Mouse (Mus musculus): ENCODE data around the gene Bspry. TPM values are rescaled to one million over a fixed set of nuclear protein-coding genes. Genes with fewer than 3 reads are reported as not detected.

Bspry gene
- polyA plus RNA-seq, 1 experiment from 2014 or later = 0.65 TPM

DNA sequence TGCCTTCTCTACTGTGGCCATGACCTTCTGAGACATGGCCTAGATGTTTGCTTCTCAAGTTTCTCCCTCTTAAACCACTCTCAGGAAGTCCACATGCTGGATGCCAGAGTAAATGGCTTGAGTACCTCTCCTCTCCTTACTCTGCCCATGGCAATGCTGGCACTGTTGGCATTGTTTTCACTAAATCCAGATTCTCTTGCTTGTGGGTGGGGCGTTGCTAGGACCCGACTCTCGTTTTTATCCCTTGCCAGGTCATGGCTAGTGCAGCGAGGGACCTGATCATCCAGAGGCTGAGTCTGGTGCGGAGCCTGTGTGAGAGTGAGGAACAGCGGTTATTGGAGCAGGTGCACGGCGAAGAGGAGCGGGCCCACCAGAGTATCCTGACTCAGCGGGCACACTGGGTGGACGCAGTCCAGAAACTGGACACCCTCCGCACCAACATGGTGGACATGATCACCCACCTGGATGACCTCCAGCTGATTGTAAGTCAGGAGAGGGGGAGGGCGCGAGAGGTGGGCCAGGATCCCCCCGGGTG lies 6.4 kb downstream of the Bspry start:
- WGBS = 95% methylated on average over 15 of the region's 15 CpGs
- no peak for ATAC-seq (ENCODE audit: low FRiP score, low read depth)

DNA sequence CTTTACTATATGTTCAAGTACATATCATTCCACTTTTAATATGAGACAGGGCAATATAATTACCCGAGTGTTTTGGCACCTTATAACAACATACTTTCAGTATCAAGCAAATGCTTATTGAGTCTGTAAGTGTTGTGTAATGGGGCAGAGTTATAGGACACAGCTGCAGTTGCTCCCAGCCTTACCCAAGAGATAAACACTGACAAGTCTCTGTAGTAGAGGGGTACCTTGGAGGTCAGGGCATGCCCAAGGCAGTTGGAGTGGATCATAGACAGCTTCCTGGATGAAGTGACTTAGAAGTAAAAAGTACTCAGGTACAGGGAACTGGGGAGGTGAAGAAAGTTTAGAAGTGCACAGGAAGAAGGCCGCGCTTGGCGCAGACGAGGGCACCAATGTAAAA lies 7.3 kb downstream of the Bspry start:
- H3K9me3 ChIP-seq = no peaks in the 10 kb centered on the region
- WGBS = 94% methylated on average over 5 of the region's 5 CpGs
- no peak overlapping the region for H3K4me2 ChIP-seq (replicated peaks)
- no peak overlapping the region for H3K4me3 ChIP-seq
- H3K27me3 ChIP-seq (replicated peaks) = no peaks in the 10 kb centered on the region
- H3K9ac ChIP-seq = no peak overlapping the region
- no peaks in the 10 kb centered on the region for H3K36me3 ChIP-seq
- no peak overlapping the region for H3K27ac ChIP-seq
- no peak for ATAC-seq (ENCODE audit: low FRiP score, low read depth)
- H3K4me1 ChIP-seq = no peaks in the 10 kb centered on the region

More for the DNA sequence above, 6.4 kb downstream of the Bspry start:
- H3K4me3 ChIP-seq = no peak overlapping the region
- H3K27ac ChIP-seq = no peak overlapping the region
- H3K9ac ChIP-seq = no peak overlapping the region
- H3K27me3 ChIP-seq (replicated peaks) = 0 out of 2 replicates have a peak, but pooled peaks cover under 1% of the 10 kb centered on the region
- no peaks in the 10 kb centered on the region for H3K4me1 ChIP-seq
- H3K4me2 ChIP-seq (replicated peaks) = no peak overlapping the region
- H3K9me3 ChIP-seq = no peaks in the 10 kb centered on the region
- no peaks in the 10 kb centered on the region for H3K36me3 ChIP-seq

DNA sequence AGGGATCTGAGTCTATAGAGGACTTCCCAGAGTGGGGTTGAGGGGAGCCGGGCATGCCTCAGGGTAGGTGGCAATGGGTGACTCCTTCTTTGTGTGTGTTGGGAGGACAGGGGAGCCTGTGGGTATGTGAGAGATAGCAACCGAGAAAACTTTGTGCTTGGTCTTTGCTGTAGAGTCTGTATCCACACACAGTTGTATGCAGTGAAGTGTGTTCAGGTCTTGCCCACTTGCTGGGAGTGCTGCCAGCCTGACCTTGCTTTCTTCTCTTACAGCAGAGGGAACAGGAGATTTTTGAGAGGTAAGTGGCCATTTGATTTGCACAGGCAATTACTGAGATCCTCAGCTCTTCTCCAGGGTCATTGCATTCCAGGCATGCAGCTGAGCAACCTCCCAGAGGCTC lies 8.1 kb downstream of the Bspry start:
- Histone ChIP-seq H3K27me3 (replicated peaks) (no peaks in the 10 kb centered on the region), H3K4me2 (replicated peaks) (no peak overlapping the region), H3K27ac (no peak overlapping the region), H3K9me3 (no peaks in the 10 kb centered on the region), H3K4me1 (no peaks in the 10 kb centered on the region), H3K36me3 (no peaks in the 10 kb centered on the region), H3K9ac (no peak overlapping the region), H3K4me3 (no peak overlapping the region)
- ATAC-seq (ENCODE audit: low FRiP score, low read depth) = no peak
- 73% methylated on average over 2 of the region's 2 CpGs for WGBS

DNA sequence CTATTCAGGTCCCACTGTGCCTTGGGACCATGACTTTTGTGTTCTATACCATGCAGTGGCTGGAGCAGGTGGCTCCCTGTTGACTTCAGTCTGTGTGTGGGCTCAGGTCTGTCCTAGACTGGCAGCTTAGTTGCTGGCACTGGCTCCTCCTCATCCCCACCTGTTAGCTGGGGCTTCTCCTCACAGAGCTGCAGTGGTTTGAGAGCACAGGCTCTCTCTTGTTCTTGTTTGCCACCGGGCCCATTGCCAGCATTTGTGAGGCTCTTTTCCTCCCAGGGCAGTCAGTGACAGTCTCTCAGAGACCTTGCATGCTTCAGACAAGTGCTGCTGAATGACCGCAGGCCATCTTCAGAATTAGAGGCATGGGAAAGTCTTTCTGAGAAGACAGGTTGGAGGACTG lies 12.8 kb downstream of the Bspry start:
- ATAC-seq (ENCODE audit: low FRiP score, low read depth) = no peak
- H3K4me1 ChIP-seq = no peaks in the 10 kb centered on the region

DNA sequence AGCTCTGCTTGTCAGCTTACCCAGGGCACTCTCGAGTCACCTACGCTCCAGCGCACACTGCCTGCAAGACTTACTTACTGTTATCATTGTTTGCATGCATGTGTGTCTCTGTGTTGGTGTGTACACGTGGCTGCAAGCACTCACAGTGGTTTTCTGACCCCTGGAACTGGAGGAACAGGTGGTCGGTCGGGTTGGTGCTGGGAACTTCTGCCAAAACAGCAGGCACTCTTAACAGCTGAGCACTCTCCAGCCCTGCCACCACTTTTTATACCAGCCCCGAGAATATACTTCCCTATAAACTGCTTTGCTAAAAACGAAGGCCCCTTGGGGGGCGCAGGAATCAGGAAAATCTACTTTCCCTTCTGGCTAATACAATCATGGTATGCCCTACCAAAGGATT lies 14.4 kb downstream of the Bspry start:
- Histone ChIP-seq H3K9me3 (no peaks in the 10 kb centered on the region), H3K4me1 (no peaks in the 10 kb centered on the region), H3K4me2 (replicated peaks) (no peak overlapping the region), H3K4me3 (no peak overlapping the region), H3K9ac (no peak overlapping the region), H3K27ac (no peak overlapping the region), H3K36me3 (peaks cover 14% of the 10 kb centered on the region), H3K27me3 (replicated peaks) (no peaks in the 10 kb centered on the region)
- WGBS = 82% methylated on average over 9 of the region's 9 CpGs
- ATAC-seq (ENCODE audit: low FRiP score, low read depth) = no peak

More for the DNA sequence above, 12.8 kb downstream of the Bspry start:
- Histone ChIP-seq H3K9ac (no peak overlapping the region), H3K27ac (no peak overlapping the region), H3K9me3 (no peaks in the 10 kb centered on the region), H3K4me3 (no peak overlapping the region), H3K27me3 (replicated peaks) (no peaks in the 10 kb centered on the region), H3K4me2 (replicated peaks) (no peak overlapping the region), H3K36me3 (0 out of 2 replicates have a peak, but pooled peaks cover 6% of the 10 kb centered on the region)
- 79% methylated on average over 2 of the region's 2 CpGs for WGBS

DNA sequence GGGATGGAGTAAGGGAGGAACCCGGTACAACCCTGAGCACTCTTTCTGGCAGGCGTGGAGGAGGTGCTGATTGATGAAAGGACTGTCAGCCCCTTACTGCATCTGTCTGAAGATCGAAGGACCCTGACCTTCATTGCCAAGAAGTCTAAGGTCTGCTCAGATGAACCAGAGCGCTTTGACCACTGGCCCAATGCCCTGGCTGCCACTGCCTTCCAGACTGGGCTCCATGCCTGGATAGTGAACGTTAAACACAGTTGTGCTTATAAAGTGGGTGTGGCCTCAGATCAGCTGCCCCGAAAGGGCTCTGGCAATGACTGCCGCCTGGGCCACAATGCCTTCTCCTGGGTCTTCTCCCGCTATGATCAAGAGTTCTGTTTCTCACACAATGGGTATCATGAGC lies 16.1 kb downstream of the Bspry start:
- ATAC-seq (ENCODE audit: low FRiP score, low read depth) = no peak
- H3K4me1 ChIP-seq = no peaks in the 10 kb centered on the region
- no peak overlapping the region for H3K4me3 ChIP-seq
- 81% methylated on average over 8 of the region's 8 CpGs for WGBS
- H3K9me3 ChIP-seq = no peaks in the 10 kb centered on the region
- H3K9ac ChIP-seq = no peak overlapping the region
- H3K36me3 ChIP-seq = peaks cover 20% of the 10 kb centered on the region
- H3K27me3 ChIP-seq (replicated peaks) = no peaks in the 10 kb centered on the region
- H3K27ac ChIP-seq = no peak overlapping the region
- no peak overlapping the region for H3K4me2 ChIP-seq (replicated peaks)

DNA sequence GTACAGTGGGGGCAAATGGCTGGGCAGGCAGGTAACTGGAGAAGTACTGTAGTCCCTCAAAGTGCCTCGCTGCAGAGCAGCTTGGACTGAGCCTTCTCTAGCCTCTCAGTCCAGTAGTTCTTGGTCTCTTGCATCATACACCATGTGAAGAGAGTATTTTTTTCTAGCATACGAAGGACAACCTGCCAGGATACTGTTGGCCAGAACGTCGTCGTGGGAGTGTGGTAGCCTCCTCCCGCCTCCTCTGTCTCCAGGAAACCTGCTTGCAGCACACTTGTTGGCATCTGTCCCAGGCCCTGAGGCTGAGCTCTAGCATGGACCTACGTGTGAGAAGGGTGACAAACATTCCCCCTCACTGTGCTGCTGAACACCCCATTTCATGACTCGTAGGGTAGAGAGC lies 17.0 kb downstream of the Bspry start:
- no peaks in the 10 kb centered on the region for H3K27me3 ChIP-seq (replicated peaks)
- H3K36me3 ChIP-seq = peaks cover 20% of the 10 kb centered on the region
- 84% methylated on average over 8 of the region's 8 CpGs for WGBS
- H3K27ac ChIP-seq = no peak overlapping the region
- H3K9ac ChIP-seq = no peak overlapping the region
- H3K9me3 ChIP-seq = no peaks in the 10 kb centered on the region
- H3K4me3 ChIP-seq = no peak overlapping the region
- ATAC-seq (ENCODE audit: low FRiP score, low read depth) = no peak
- H3K4me2 ChIP-seq (replicated peaks) = no peak overlapping the region
- peaks cover 5% of the 10 kb centered on the region for H3K4me1 ChIP-seq

DNA sequence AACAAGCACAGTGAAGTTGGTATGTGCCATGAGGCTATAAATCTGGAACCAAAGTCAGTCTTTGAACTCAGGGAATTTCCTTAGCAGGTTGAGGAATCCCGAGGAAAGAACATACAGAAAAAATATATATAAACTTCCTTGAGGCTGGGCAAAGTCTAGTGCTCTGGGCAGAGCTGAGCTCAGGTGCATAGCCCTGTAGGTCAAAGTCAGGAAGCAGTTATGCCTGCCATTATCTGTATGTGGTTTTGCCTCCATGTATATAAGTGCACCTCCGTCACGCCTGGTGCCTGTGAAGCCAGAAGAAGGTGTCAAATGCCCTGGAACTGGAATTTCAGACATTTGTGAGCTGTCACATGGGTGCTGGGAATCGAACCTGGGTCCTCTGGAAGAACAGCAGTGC lies 20.9 kb downstream of the Bspry start:
- Histone ChIP-seq H3K27ac (no peak overlapping the region), H3K9me3 (no peaks in the 10 kb centered on the region), H3K27me3 (replicated peaks) (no peaks in the 10 kb centered on the region), H3K9ac (no peak overlapping the region), H3K4me3 (no peak overlapping the region), H3K4me1 (peaks cover 5% of the 10 kb centered on the region), H3K36me3 (peaks cover 20% of the 10 kb centered on the region), H3K4me2 (replicated peaks) (no peak overlapping the region)
- ATAC-seq (ENCODE audit: low FRiP score, low read depth) = no peak
- 87% methylated on average over 4 of the region's 4 CpGs for WGBS

DNA sequence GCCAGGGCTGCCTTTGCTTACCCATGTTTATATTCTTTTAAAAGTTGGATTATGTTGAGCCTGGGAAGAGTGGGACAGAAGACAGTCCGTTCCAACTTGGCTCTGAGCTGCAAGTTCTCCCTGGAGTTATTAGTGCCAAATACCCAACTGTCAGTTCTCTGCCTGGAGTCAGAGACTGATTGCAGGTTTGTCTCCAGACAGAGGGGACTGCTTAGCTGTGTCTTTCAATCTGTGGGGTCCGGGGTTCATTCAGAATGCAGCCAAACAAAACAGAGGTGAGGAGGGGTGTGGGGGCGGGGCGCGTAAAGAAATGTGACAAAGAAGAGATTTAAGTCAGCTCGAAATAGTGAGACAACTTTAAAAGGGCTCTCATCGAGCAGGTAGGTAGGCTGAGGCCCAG lies 21.7 kb downstream of the Bspry start:
- 2% methylated on average over 7 of the region's 7 CpGs for WGBS
- peak overlapping the region; percentile 56 for H3K4me3 ChIP-seq
- no peak overlapping the region for H3K27ac ChIP-seq
- peak; percentile 42 for ATAC-seq (ENCODE audit: low FRiP score, low read depth)
- peaks cover 5% of the 10 kb centered on the region for H3K4me1 ChIP-seq
- peak overlapping the region; percentile 62 for H3K9ac ChIP-seq
- H3K36me3 ChIP-seq = peaks cover 14% of the 10 kb centered on the region
- no peaks in the 10 kb centered on the region for H3K27me3 ChIP-seq (replicated peaks)
- H3K4me2 ChIP-seq (replicated peaks) = peak overlapping the region; percentile 67
- H3K9me3 ChIP-seq = no peaks in the 10 kb centered on the region

DNA sequence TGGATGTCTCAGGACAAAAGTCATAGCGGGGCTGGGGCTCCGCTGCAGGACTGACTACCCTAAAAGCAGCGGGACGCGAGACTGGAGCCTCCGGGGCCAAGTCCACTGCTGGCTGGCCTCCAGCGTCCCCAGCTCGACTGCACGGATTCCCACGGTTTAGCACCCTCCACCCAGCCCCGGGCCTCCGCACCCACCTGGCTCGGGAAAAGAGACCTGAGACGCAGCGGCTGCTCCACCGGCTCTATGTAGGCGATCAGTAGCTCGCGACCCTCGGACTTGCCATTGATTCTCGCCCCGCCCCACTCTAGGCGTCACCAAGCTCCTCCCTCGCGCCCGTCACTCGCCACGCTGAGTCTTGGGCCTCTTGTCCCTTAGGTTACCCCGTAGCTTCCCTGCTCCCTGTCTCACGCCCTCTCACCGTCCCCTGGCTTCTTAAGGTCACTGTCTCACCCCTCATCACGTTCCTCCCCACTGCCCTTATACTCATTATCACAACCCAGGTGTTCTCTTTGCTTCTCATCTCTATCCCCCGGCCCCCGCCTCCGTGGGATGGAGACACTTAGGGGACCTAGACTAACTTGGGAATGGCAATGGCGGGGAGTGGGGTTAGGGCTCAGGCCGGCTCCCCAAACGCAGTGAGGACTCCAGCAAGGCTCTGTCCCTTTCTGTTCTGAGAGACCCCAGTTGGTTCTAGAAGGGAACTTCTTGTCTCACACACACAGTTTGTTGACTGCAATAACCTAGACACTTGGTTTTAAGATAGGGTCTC lies 22.3 kb downstream of the Bspry start:
- H3K4me3 ChIP-seq = peak overlapping the region; percentile 56
- peaks cover 15% of the 10 kb centered on the region for H3K36me3 ChIP-seq
- H3K4me2 ChIP-seq (replicated peaks) = peak overlapping the region; percentile 67
- peak overlapping the region; percentile 62 for H3K9ac ChIP-seq
- H3K27me3 ChIP-seq (replicated peaks) = no peaks in the 10 kb centered on the region
- no peak overlapping the region for H3K27ac ChIP-seq
- peaks cover 5% of the 10 kb centered on the region for H3K4me1 ChIP-seq
- ATAC-seq (ENCODE audit: low FRiP score, low read depth) = peak; percentile 96
- H3K9me3 ChIP-seq = no peaks in the 10 kb centered on the region
- 2% methylated on average over 38 of the region's 38 CpGs for WGBS

DNA sequence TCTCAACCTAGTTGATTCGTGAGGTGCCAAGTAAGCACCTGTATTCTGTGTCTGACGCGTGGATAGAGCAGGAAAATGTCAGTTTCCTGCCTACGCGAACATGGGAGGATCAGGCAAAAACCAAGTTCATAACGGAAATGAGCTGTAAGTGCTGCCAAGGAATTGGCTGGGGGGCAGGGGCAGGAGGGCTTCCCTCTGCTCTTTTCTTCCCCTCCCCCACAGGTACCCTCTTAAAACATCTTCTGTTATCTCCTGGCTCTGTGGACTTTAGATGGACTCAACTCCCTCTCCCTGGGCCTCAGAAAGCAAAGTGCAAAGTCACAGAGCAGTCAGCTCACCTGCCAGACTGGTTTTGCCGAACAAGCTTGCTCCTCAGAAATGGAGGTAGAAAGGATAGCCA lies 23.1 kb downstream of the Bspry start:
- H3K9ac ChIP-seq = no peak overlapping the region
- 81% methylated on average over 7 of the region's 7 CpGs for WGBS

DNA sequence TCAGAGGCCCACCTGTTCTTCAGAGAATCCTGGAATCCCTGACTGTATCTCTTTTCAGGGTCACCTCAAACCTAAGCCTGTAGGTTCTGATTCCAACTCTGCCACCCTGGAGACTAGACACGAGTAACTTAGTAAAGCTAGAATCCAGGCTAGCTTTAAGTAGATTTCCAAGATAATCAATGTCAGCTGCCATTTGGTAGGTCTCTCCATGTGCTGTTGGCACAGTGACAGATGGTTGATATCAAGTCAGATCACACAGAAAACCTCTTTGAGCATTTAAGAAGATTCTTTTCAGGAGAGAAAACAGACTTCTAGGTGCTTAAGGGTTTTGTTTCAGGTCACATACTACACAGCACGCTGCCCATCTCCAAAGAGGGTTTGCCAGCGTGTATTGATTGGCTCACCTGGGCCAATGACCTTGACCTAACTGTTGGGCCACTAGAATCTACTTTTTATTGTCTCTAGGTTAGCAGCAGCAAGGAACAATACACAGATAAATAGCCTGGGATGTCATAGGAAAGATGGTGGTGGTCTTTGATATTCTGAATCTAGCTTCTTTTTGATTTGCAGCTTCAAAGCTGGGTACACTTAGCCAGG lies 23.6 kb downstream of the Bspry start, which contains the start of gene Hdhd3:
Hdhd3 (minus strand) TSS at position 94 of the 597 bp plus-strand sequence.
- Histone ChIP-seq H3K36me3 (peaks cover 23% of the 10 kb centered on the region), H3K9me3 (no peaks in the 10 kb centered on the region), H3K4me3 (peak within 1 kb of the TSS; percentile 56), H3K9ac (peak within 1 kb of the TSS; percentile 62), H3K4me2 (replicated peaks) (peak within 1 kb of the TSS; percentile 67), H3K4me1 (peaks cover 5% of the 10 kb centered on the region), H3K27me3 (replicated peaks) (no peaks in the 10 kb centered on the region), H3K27ac (no peak within 1 kb of the TSS)
- no peak for ATAC-seq (ENCODE audit: low FRiP score, low read depth)
- 82% methylated on average over 3 of the region's 3 CpGs for WGBS

More for the DNA sequence above, 23.1 kb downstream of the Bspry start:
- H3K4me3 ChIP-seq = no peak overlapping the region
- no peak for ATAC-seq (ENCODE audit: low FRiP score, low read depth)
- no peak overlapping the region for H3K27ac ChIP-seq
- no peaks in the 10 kb centered on the region for H3K27me3 ChIP-seq (replicated peaks)
- 0 out of 2 replicates have a peak overlapping the region, but pooled peaks have one; percentile 67 for H3K4me2 ChIP-seq (replicated peaks)
- peaks cover 5% of the 10 kb centered on the region for H3K4me1 ChIP-seq
- no peaks in the 10 kb centered on the region for H3K9me3 ChIP-seq
- H3K36me3 ChIP-seq = peaks cover 18% of the 10 kb centered on the region
